ENCODE assay signal across 8 mouse cellular contexts in genomic region chr12:111037241-111038180, GRCm38 (mm10). TPM values are rescaled to one million over a fixed set of nuclear protein-coding genes. Genes with fewer than 3 reads are reported as not detected.
DNase-seq lines count a peak whose midpoint lies in the region; ATAC-seq lines count a peak whose summit lies in the region.

No protein-coding gene starts in this region.

- H3K9me3 ChIP-seq in embryonic facial prominence, embryonic 14.5 days (ENCODE audit: control insufficient read depth, low read length), result no peaks in the 10 kb centered on the region
- no peaks in the 10 kb centered on the region for H3K9me3 ChIP-seq in hindbrain, embryonic 10.5 days
- H3K9me3 ChIP-seq in limb, embryonic 12.5 days, result no peaks in the 10 kb centered on the region
- no peaks in the 10 kb centered on the region for H3K9me3 ChIP-seq in midbrain, embryonic 16.5 days (replicated peaks; ENCODE audit: control insufficient read depth, low read length, poor library complexity, severe bottlenecking)

- 57% methylated on average over 18 of the region's 18 CpGs for WGBS in embryonic facial prominence, embryonic 14.5 days
- 55% methylated on average over 18 of the region's 18 CpGs for WGBS in hindbrain, embryonic 10.5 days
- WGBS in limb, embryonic 12.5 days, result 53% methylated on average over 18 of the region's 18 CpGs
- 54% methylated on average over 18 of the region's 18 CpGs for WGBS in midbrain, embryonic 16.5 days

- H3K4me2 ChIP-seq in embryonic facial prominence, embryonic 14.5 days (ENCODE audit: low read depth, low read length), result peak overlapping the region; percentile 92
- H3K4me2 ChIP-seq in limb, embryonic 12.5 days, result peak overlapping the region; percentile 89
- H3K4me2 ChIP-seq in midbrain, embryonic 16.5 days (ENCODE audit: low read length), result peak overlapping the region; percentile 91

- no peaks in the 10 kb centered on the region for H3K27me3 ChIP-seq in embryonic facial prominence, embryonic 14.5 days (replicated peaks; ENCODE audit: control insufficient read depth, insufficient read depth, low read length)
- no peaks in the 10 kb centered on the region for H3K27me3 ChIP-seq in hindbrain, embryonic 10.5 days (ENCODE audit: insufficient read depth, poor library complexity, severe bottlenecking)
- no peaks in the 10 kb centered on the region for H3K27me3 ChIP-seq in limb, embryonic 12.5 days
- H3K27me3 ChIP-seq in midbrain, embryonic 16.5 days (ENCODE audit: control insufficient read depth, insufficient read depth, low read depth, low read length), result no peaks in the 10 kb centered on the region

- peaks cover 20% of the 10 kb centered on the region; the same call in 1 of the 2 replicates for H3K4me1 ChIP-seq in embryonic facial prominence, embryonic 14.5 days (ENCODE audit: control insufficient read depth, insufficient read depth, low read length)
- H3K4me1 ChIP-seq in hindbrain, embryonic 10.5 days (replicated peaks), result peaks cover 42% of the 10 kb centered on the region
- H3K4me1 ChIP-seq in limb, embryonic 12.5 days (replicated peaks), result peaks cover 26% of the 10 kb centered on the region
- peaks cover 19% of the 10 kb centered on the region for H3K4me1 ChIP-seq in midbrain, embryonic 16.5 days (ENCODE audit: control insufficient read depth, insufficient read depth, low read length)

- H3K27ac ChIP-seq in embryonic facial prominence, embryonic 14.5 days (replicated peaks; ENCODE audit: low read depth, low read length), result peak overlapping the region; percentile 99
- peak overlapping the region; percentile 100 for H3K27ac ChIP-seq in hindbrain, embryonic 10.5 days
- peak overlapping the region; percentile 98 for H3K27ac ChIP-seq in limb, embryonic 12.5 days
- peak overlapping the region; percentile 99 for H3K27ac ChIP-seq in midbrain, embryonic 16.5 days (ENCODE audit: low read length)

- DNase-seq in frontal cortex, postnatal 25 days (ENCODE audit: low spot score in 2 of 2), result peak; percentile 7 to 18
- DNase-seq in frontal cortex, adult 2 months (ENCODE audit: extremely low spot score in 1 of 2, low spot score in 1 of 2), result no peak
- peak; percentile 67 for DNase-seq in adrenal gland, adult 2 months
- peak; percentile 22 for DNase-seq in embryonic facial prominence, embryonic 14.5 days (ENCODE audit: low spot score)
- peak; percentile 40 for DNase-seq in hindbrain, embryonic 10.5 days (ENCODE audit: low spot score)
- peak; percentile 23 for DNase-seq in thymus, postnatal 4 days

- H3K4me3 ChIP-seq in embryonic facial prominence, embryonic 14.5 days (ENCODE audit: low read depth, low read length), result peak overlapping the region; percentile 100
- H3K4me3 ChIP-seq in hindbrain, embryonic 10.5 days, result peak overlapping the region; percentile 98
- H3K4me3 ChIP-seq in limb, embryonic 12.5 days (replicated peaks), result peak overlapping the region; percentile 97
- H3K4me3 ChIP-seq in midbrain, embryonic 16.5 days (ENCODE audit: low read depth, low read length), result peak overlapping the region; percentile 96

- ATAC-seq in embryonic facial prominence, embryonic 14.5 days (ENCODE audit: low read depth), result no peak
- no peak for ATAC-seq in limb, embryonic 12.5 days (ENCODE audit: insufficient number of reproducible peaks, insufficient read depth, low FRiP score, low TSS enrichment, low read depth)
- ATAC-seq in midbrain, embryonic 16.5 days, result no peak

- peaks cover 5% of the 10 kb centered on the region for H3K36me3 ChIP-seq in embryonic facial prominence, embryonic 14.5 days (ENCODE audit: control insufficient read depth, insufficient read depth, low read length)
- H3K36me3 ChIP-seq in hindbrain, embryonic 10.5 days, result peaks cover 4% of the 10 kb centered on the region; the same call in 1 of the 2 replicates
- H3K36me3 ChIP-seq in limb, embryonic 12.5 days, result peaks cover 4% of the 10 kb centered on the region
- H3K36me3 ChIP-seq in midbrain, embryonic 16.5 days (ENCODE audit: control insufficient read depth, insufficient read depth, low read length), result no peaks in the 10 kb centered on the region

- peak overlapping the region; percentile 87 for H3K9ac ChIP-seq in embryonic facial prominence, embryonic 14.5 days (ENCODE audit: low read depth, low read length)
- peak overlapping the region; percentile 98 for H3K9ac ChIP-seq in limb, embryonic 12.5 days (replicated peaks)
- H3K9ac ChIP-seq in midbrain, embryonic 16.5 days (ENCODE audit: low read depth, low read length), result peak overlapping the region; percentile 85

RNA-seq across cellular contexts. Expression of gene Rcor1, which starts 1.6 kb away (rescaled TPM):
- 13.4 and 14.4 TPM in 2 replicates for polyA plus RNA-seq in frontal cortex, adult 2 months (2012; rRNA removed)
- total RNA-seq in adrenal gland, adult 2 months (2021), result 10 to 100 TPM; 35.7 to 63.8 TPM
- polyA plus RNA-seq in adrenal gland, adult 2 months (2012; rRNA removed), result 5.3 and 8.0 TPM in 2 replicates
- 16.8 and 18.0 TPM in 2 replicates for polyA plus RNA-seq in embryonic facial prominence, embryonic 14.5 days (2014; fragmentation: Nextera tagmentation; extraction: Ambion mirVana)
- 5.0 and 6.6 TPM in 2 replicates for polyA plus RNA-seq in hindbrain, embryonic 10.5 days (2016; fragmentation: Nextera tagmentation; extraction: Ambion mirVana)
- polyA plus RNA-seq in limb, embryonic 12.5 days (2016; fragmentation: Nextera tagmentation; extraction: Ambion mirVana), result 12.1 and 13.1 TPM in 2 replicates
- 4.4 and 5.3 TPM in 2 replicates for polyA plus RNA-seq in midbrain, embryonic 16.5 days (2015; fragmentation: Nextera tagmentation; extraction: Ambion mirVana)

RNA-seq across cellular contexts. Expression of gene Ankrd9, which starts 58.7 kb away (rescaled TPM):
- polyA plus RNA-seq in frontal cortex, adult 2 months (2012; rRNA removed), result 25.5 and 30.5 TPM in 2 replicates
- total RNA-seq in adrenal gland, adult 2 months (2021), result 10 to 100 TPM; 30.4 to 42.7 TPM
- 90.6 and 110 TPM in 2 replicates for polyA plus RNA-seq in adrenal gland, adult 2 months (2012; rRNA removed)
- polyA plus RNA-seq in embryonic facial prominence, embryonic 14.5 days (2014; fragmentation: Nextera tagmentation; extraction: Ambion mirVana), result 11.1 and 13.2 TPM in 2 replicates
- 16.2 and 16.6 TPM in 2 replicates for polyA plus RNA-seq in hindbrain, embryonic 10.5 days (2016; fragmentation: Nextera tagmentation; extraction: Ambion mirVana)
- 15.4 and 16.7 TPM in 2 replicates for polyA plus RNA-seq in limb, embryonic 12.5 days (2016; fragmentation: Nextera tagmentation; extraction: Ambion mirVana)
- 7.0 and 7.1 TPM in 2 replicates for polyA plus RNA-seq in midbrain, embryonic 16.5 days (2015; fragmentation: Nextera tagmentation; extraction: Ambion mirVana)

Comparison
In these comparisons a context has a peak if more than half of its experiments do, and no peak if none do; other contexts are left out.
1. DNase-seq: peak in frontal cortex, postnatal 25 days (2 of 2), adrenal gland, adult 2 months (single experiment), embryonic facial prominence, embryonic 14.5 days (single experiment), hindbrain, embryonic 10.5 days (single experiment) and thymus, postnatal 4 days (single experiment); none in frontal cortex, adult 2 months (0 of 2).
2. Peak in every context shown above with its lines, with median percentiles within 50 percentile points of each other: H3K27ac ChIP-seq, H3K4me2 ChIP-seq, H3K4me3 ChIP-seq and H3K9ac ChIP-seq.